Mouse (Mus musculus) CH12.LX (cell line): ENCODE data around the gene Homer3. TPM values are rescaled to one million over a fixed set of nuclear protein-coding genes. Genes with fewer than 3 reads are reported as not detected.

ENCODE experiments used
- DNase-seq: peaks from one replicate; pipeline ENCODE4 v3.0.0-alpha.2; 2013; ENCODE audit errors: extremely low read depth
- H3K27ac ChIP-seq: 2 replicates; pipeline ENCODE4 v1.5.1; 2012; ENCODE audit warnings: low read depth, mild to moderate bottlenecking, control low read depth, moderate library complexity; ENCODE audit not compliant: insufficient read depth
- H3K27me3 ChIP-seq: replicated peaks from 2 replicates; pipeline ENCODE3; 2012; ENCODE audit warnings: inconsistent platforms
- H3K36me3 ChIP-seq, 2 experiments: replicated peaks in 1 of 2; 2 replicates each; pipeline versions ENCODE3 to v1.6.1; 2012; ENCODE audit warnings: inconsistent platforms in 1 of 2, low read length in 1 of 2, mild to moderate bottlenecking in 1 of 2, mixed read lengths in 1 of 2, moderate library complexity in 1 of 2; ENCODE audit not compliant: control insufficient read depth in 1 of 2, insufficient read depth in 1 of 2
- H3K4me1 ChIP-seq, 2 experiments: 2 replicates each; pipeline ENCODE4 v1.6.1; 2012; ENCODE audit warnings: inconsistent platforms in 1 of 2, moderate library complexity in 1 of 2; ENCODE audit not compliant: insufficient read depth in 2 of 2, control insufficient read depth in 1 of 2
- H3K4me2 ChIP-seq: 2 replicates; pipeline ENCODE4 v1.6.1; 2012; ENCODE audit warnings: low read depth, mild to moderate bottlenecking, control low read depth; ENCODE audit not compliant: poor library complexity, insufficient read depth, severe bottlenecking
- H3K4me3 ChIP-seq, 3 experiments: fragments of 150-350 bp in 1 of 3; sonication (generic) in 1 of 3; replicated peaks in 1 of 3; 2 replicates each; pipeline versions ENCODE3 to v1.5.1; 2011 to 2012; ENCODE audit warnings: low read depth in 2 of 3, low read length in 2 of 3, mild to moderate bottlenecking in 2 of 3, moderate library complexity in 2 of 3, control low read depth in 1 of 3, improper control_type of control experiment in 1 of 3, inconsistent platforms in 1 of 3, mixed read lengths in 1 of 3; ENCODE audit not compliant: poor library complexity in 1 of 3
- H3K79me2 ChIP-seq: replicated peaks from 2 replicates; pipeline ENCODE4 v1.6.1; 2012; ENCODE audit warnings: mild to moderate bottlenecking, moderate library complexity; ENCODE audit not compliant: control insufficient read depth, poor library complexity, insufficient read depth, severe bottlenecking; ENCODE audit errors: extremely low read depth
- H3K9ac ChIP-seq: 2 replicates; pipeline ENCODE4 v1.6.1; 2012; ENCODE audit warnings: low read depth, mild to moderate bottlenecking, control low read depth, moderate library complexity; ENCODE audit not compliant: insufficient read depth
- H3K9me3 ChIP-seq: replicated peaks from 2 replicates; pipeline ENCODE3; 2012; ENCODE audit warnings: low read length, inconsistent platforms, mixed read lengths
- BHLHE40 ChIP-seq: IDR thresholded peaks from 2 replicates; pipeline ENCODE4 v1.6.1; 2011; ENCODE audit warnings: mild to moderate bottlenecking, low read depth, low read length, improper control_type of control experiment
- CTCF ChIP-seq, 2 experiments: IDR thresholded peaks in 1 of 2; conservative IDR thresholded peaks in 1 of 2; 2 replicates each; pipeline ENCODE4 v1.5.1; 2011 to 2012; ENCODE audit warnings: low read depth in 2 of 2, low read length in 2 of 2, improper control_type of control experiment in 1 of 2, inconsistent platforms in 1 of 2, mild to moderate bottlenecking in 1 of 2, moderate library complexity in 1 of 2
- E2F4 ChIP-seq: IDR thresholded peaks from 2 replicates; pipeline ENCODE4 v1.6.1; 2011; ENCODE audit warnings: low read depth, low read length, improper control_type of control experiment; ENCODE audit not compliant: insufficient replicate concordance
- ELF1 ChIP-seq: IDR thresholded peaks from 2 replicates; pipeline ENCODE4 v1.6.1; 2014; ENCODE audit warnings: low read depth, mild to moderate bottlenecking, inconsistent platforms, low read length, improper control_type of control experiment
- ETS1 ChIP-seq: conservative IDR thresholded peaks from 2 replicates; pipeline ENCODE4 v1.6.1; 2012; ENCODE audit warnings: low read depth, mild to moderate bottlenecking, inconsistent platforms, low read length, improper control_type of control experiment, moderate library complexity
- IRF4 ChIP-seq: IDR thresholded peaks from 2 replicates; pipeline ENCODE4 v1.6.1; 2014; ENCODE audit warnings: low read depth, mild to moderate bottlenecking, inconsistent platforms, low read length, improper control_type of control experiment
- KAT2A ChIP-seq: IDR thresholded peaks from 2 replicates; pipeline ENCODE4 v1.6.1; 2012; ENCODE audit warnings: low read length, improper control_type of control experiment, inconsistent platforms; ENCODE audit not compliant: insufficient replicate concordance
- MAFK ChIP-seq: IDR thresholded peaks from 2 replicates; pipeline ENCODE4 v1.6.1; 2011; ENCODE audit warnings: low read length, improper control_type of control experiment; ENCODE audit not compliant: insufficient replicate concordance
- MAX ChIP-seq: IDR thresholded peaks from 2 replicates; pipeline ENCODE4 v1.6.1; 2011; ENCODE audit warnings: low read length, improper control_type of control experiment
- MAZ ChIP-seq: IDR thresholded peaks from 2 replicates; pipeline ENCODE4 v1.6.1; 2012; ENCODE audit warnings: low read depth, mild to moderate bottlenecking, inconsistent platforms, low read length, improper control_type of control experiment, moderate library complexity
- MYC ChIP-seq: IDR thresholded peaks from 2 replicates; pipeline ENCODE4 v1.6.1; 2011; ENCODE audit warnings: low read depth, mild to moderate bottlenecking, improper control_type of control experiment, low read length
- NELFE ChIP-seq: IDR thresholded peaks from 2 replicates; pipeline ENCODE4 v1.6.1; 2011; ENCODE audit warnings: low read depth, low read length, improper control_type of control experiment
- NRF1 ChIP-seq: IDR thresholded peaks from 2 replicates; pipeline ENCODE4 v1.6.1; 2014; ENCODE audit warnings: low read depth, mild to moderate bottlenecking, inconsistent platforms, low read length, improper control_type of control experiment, moderate library complexity
- POLR2AphosphoS2 ChIP-seq: IDR thresholded peaks from 2 replicates; pipeline ENCODE4 v1.6.1; 2011; ENCODE audit warnings: low read depth, low read length, improper control_type of control experiment
- RAD21 ChIP-seq: IDR thresholded peaks from 2 replicates; pipeline ENCODE4 v1.6.1; 2011; ENCODE audit warnings: low read depth, mild to moderate bottlenecking, low read length, improper control_type of control experiment, moderate library complexity
- SMC3 ChIP-seq: IDR thresholded peaks from 2 replicates; pipeline ENCODE4 v1.6.1; 2011; ENCODE audit warnings: low read depth, low read length, improper control_type of control experiment
- TBP ChIP-seq: conservative IDR thresholded peaks from 2 replicates; pipeline ENCODE4 v1.6.1; 2011; ENCODE audit warnings: low read depth, low read length, improper control_type of control experiment
- UBTF ChIP-seq: IDR thresholded peaks from 2 replicates; pipeline ENCODE4 v1.6.1; 2012; ENCODE audit warnings: low read depth, mild to moderate bottlenecking, inconsistent platforms, low read length, improper control_type of control experiment, moderate library complexity
- USF2 ChIP-seq: conservative IDR thresholded peaks from 2 replicates; pipeline ENCODE4 v1.6.1; 2011; ENCODE audit warnings: low read depth, low read length, improper control_type of control experiment
- ZMIZ1 ChIP-seq: IDR thresholded peaks from 2 replicates; pipeline ENCODE4 v1.6.1; 2012; ENCODE audit warnings: low read depth, mild to moderate bottlenecking, inconsistent platforms, low read length, improper control_type of control experiment
- dilution Hi-C: fragments of 300-500 bp; cut with MboI; formaldehyde crosslinking; loops from 2 replicates; pipeline ENCODE4 v1.14.3; 2020; ENCODE audit warnings: low sequenced_read_pairs; ENCODE audit not compliant: extremely low pct_unique_long_range_greater_than_20kb, extremely low pct_ligation_motif_present
- in situ Hi-C: fragments of 300-500 bp; cut with MboI; formaldehyde crosslinking; loops from 3 replicates; pipeline ENCODE4 v1.14.3; 2019; ENCODE audit warnings: low sequenced_read_pairs, low pct_ligation_motif_present, low pct_unique_long_range_greater_than_20kb, mixed read lengths
- polyA plus RNA-seq: library from polyadenylated mRNA; unstranded; fragments of >175 nt; gene quantifications from 2 replicates; pipeline ENCODE4 v1.2.1, GENCODE M21; 2012; ENCODE audit warnings: low read depth; ENCODE audit not compliant: insufficient read length
- total RNA-seq, 2 experiments: library from RNA; depleted of rRNA; stranded (reverse); fragments of 300-350 nt in 1 of 2; fragments of >200 nt in 1 of 2; gene quantifications; 2 replicates each; pipeline ENCODE4 v1.2.3; 2012 to 2014

Homer3 gene
- total and polyA plus RNA-seq, 3 experiments: 9.0 to 14.0 (median 11.8) TPM

DNA sequence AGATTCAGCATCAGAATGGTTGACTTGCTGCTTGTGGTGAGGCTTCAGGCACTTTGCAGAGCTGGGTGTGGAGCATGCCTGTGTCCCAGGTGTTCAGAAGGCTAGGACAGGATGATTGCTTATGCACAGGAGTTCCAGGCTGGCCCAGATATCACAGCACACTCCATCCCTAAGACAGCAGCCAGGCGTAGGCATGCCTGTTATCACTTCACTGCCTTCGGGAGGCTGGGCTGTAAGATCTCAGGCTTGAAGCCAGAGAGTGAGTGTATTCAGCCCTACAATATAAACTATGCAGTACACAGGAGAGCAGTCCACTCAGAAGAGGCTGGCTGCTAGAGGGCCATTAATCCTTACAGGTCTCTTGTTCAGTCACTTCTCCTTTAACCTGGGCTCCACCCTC is 23.6 kb upstream of the Homer3 start:
- Histone ChIP-seq H3K4me3 (no peak overlapping the region), H3K27me3 (no peaks in the 10 kb centered on the region), H3K4me1 (0 out of 4 replicates have a peak, but pooled peaks cover 0 to 2% of the 10 kb centered on the region in 2 experiments), H3K4me2 (no peak overlapping the region), H3K36me3 (peaks cover 86 to 98% of the 10 kb centered on the region in 2 experiments), H3K9me3 (no peaks in the 10 kb centered on the region), H3K79me2 (no peaks in the 10 kb centered on the region), H3K9ac (no peak overlapping the region), H3K27ac (no peak overlapping the region)
- no peak for DNase-seq
- in situ Hi-C loops (no loop called here), dilution Hi-C loops (no loop called here)
- TF ChIP-seq BHLHE40 (no peak), IRF4 (no peak), ELF1 (no peak), USF2 (no peak), ZMIZ1 (no peak), ETS1 (no peak), MAX (no peak), SMC3 (no peak), NRF1 (no peak), POLR2AphosphoS2 (no peak), MYC (no peak), E2F4 (no peak), CTCF (conservative IDR thresholded peaks at IDR 0.05 in 1 of 2, IDR thresholded peaks at IDR 0.05 in 1 of 2; ENCODE audit: low read depth in 2 of 2, low read length in 2 of 2) (no peak), MAFK (no peak), UBTF (no peak), TBP (no peak), KAT2A (no peak), RAD21 (no peak)

- Histone ChIP-seq H3K36me3 (peaks cover 16 to 58% of the 10 kb centered on the region in 2 experiments), H3K9ac (no peak overlapping the region), H3K4me1 (peaks cover 13 to 17% of the 10 kb centered on the region in 2 experiments), H3K27ac (no peak overlapping the region), H3K27me3 (no peaks in the 10 kb centered on the region), H3K79me2 (no peaks in the 10 kb centered on the region), H3K4me3 (no peak overlapping the region), H3K9me3 (no peaks in the 10 kb centered on the region), H3K4me2 (no peak overlapping the region)
- dilution Hi-C loops (no loop called here), in situ Hi-C loops (no loop called here)
- TF ChIP-seq ELF1 (no peak), MAZ (no peak), NELFE (no peak), USF2 (no peak), UBTF (no peak)
- DNase-seq: no peak
Measured at GRCm38 (mm10) chr8:70267674-70268073, 15.0 kb upstream of the Homer3 start.
